Mouse (Mus musculus) adrenal gland, postnatal 4 days (tissue): ENCODE measurements at regions not wholly inside any gene's neighbourhood (a gene's known extent, or its start where the extent isn't known, plus 50 kb on each side); places are given as distances from the start of the nearest gene placed in this dataset.

Source experiments
- DNase-seq, 2 experiments: peaks; one replicate each; pipeline ENCODE4 v3.0.0; 2021 to 2022; ENCODE audit warnings: low spot score in 2 of 2, mixed read lengths in 2 of 2

GRCm38 (mm10) chr1:73737083-73737482 lies 387.2 kb downstream of the Tns1 start:
- DNase-seq: no peak

DNA sequence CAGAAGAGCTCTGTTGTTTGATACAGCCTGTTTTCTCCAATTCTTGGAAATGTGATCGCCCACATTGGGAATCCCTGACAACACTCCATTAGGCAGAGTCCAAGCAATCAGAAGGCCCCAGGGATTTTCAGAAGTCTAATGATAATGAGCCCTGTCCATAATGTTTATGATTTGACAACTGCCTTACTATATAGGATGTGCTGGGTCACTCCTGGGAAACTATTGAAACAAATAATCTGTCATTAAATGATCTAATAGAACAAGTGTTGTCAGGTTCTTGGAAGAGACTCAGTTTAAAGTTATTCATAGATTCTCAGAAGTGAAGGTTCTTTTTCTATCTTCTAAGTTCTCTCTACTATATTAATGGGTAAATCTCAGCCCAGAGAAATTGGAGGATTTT lies 395.9 kb downstream of the Tns1 start:
- no peak for DNase-seq

GRCm38 (mm10) chr1:73727781-73728180 lies 396.5 kb downstream of the Tns1 start:
- DNase-seq: no peak

DNA sequence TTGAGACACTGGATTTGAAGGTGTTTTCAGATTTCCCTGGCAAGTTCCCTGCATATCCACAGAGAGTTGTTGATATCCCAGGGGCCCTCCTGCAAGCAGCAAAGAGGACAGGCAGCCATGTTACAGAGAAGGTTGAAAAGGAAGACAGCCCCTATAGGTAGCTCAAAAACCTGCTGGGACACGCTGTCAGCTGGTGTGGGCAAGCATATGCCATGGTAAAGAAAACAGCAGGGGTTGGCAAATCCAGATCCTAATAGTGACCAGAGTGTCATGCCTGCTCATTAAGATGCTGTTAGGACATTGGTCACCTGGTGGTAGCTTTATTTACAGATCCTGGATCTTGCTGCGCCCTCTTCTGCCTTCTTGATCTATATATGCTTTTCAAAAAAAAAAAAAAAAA lies 397.6 kb downstream of the Tns1 start:
- no peak for DNase-seq

DNA sequence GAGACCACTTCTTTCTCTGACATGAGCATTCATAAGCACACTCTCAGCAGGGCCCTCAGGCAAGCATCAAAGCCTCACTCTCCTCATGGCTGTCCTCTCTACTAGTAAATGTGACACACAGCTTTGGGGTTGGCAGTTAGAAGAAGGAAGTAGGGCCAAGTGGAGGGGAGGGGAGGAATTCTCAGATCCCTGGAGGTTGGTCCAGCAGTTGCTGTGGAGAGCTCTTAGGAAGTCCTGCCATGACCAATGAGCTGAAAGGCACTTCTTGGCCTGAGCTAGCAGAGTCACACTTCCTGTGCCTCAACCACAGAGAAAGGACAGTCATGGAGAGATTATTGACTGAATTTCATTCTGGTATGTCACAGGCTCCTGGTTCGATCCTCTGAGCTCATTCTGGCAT lies 398.8 kb downstream of the Tns1 start:
- no peak for DNase-seq

GRCm38 (mm10) chr1:73724551-73724950 lies 399.7 kb downstream of the Tns1 start:
- no peak for DNase-seq

- DNase-seq: no peak
Observed at GRCm38 (mm10) chr1:73721486-73722225, 402.6 kb downstream of the Tns1 start.

GRCm38 (mm10) chr1:73718421-73718820 lies 405.8 kb downstream of the Tns1 start:
- DNase-seq: no peak

- DNase-seq: no peak
Observed at GRCm38 (mm10) chr1:73717401-73717800, 406.8 kb downstream of the Tns1 start.

- no peak for DNase-seq
Observed at GRCm38 (mm10) chr1:73716901-73717300, 407.3 kb downstream of the Tns1 start.

DNA sequence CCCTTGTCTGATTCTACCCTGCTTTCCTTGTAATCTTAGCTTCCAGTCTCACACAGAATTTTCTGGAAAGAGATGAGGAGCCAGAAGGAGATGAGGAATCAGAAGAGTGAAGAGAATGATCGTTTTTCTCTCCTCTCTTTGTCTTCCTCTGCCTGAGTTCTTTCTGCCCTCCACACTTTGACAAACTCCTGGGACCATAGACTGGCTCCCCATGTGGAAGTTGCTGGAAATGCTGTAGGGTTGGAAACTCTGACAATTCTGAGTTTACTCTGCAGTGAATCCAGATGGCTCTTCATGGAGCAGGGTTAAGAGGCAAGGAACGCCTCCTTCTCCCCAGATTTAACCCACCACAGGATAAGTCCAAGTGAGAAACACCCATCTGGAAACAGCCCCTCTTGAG lies 408.7 kb downstream of the Tns1 start:
- DNase-seq: no peak

GRCm38 (mm10) chr1:73702428-73702842 lies 421.8 kb downstream of the Tns1 start:
- DNase-seq: no peak

GRCm38 (mm10) chr1:73693537-73693936 lies 430.7 kb downstream of the Tns1 start:
- DNase-seq: no peak

GRCm38 (mm10) chr1:73685734-73686133 lies 438.5 kb downstream of the Tns1 start:
- DNase-seq: no peak

DNA sequence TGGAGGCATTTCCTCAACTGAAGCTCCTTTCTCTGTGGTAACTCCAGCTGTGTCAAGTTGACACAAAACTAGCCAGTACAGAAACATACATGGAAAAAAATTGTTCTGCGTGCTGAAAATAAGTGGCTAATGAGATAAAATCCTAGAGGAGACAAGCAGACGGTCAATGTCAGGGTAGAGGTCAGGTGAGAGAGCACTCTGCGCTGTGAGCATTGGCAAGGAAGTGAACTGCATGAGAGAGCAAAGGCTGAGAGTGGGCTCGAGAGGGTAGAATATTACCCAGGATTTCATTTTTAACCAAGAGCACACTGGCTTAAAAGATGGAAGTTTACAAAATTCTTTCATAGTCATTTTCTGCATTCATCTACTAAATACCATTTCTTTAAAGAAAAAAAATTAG lies 439.2 kb downstream of the Tns1 start:
- no peak for DNase-seq

- no peak for DNase-seq
Observed at GRCm38 (mm10) chr1:73684166-73684565, 440.1 kb downstream of the Tns1 start.

GRCm38 (mm10) chr1:73683132-73683888 lies 440.9 kb downstream of the Tns1 start:
- DNase-seq: no peak

GRCm38 (mm10) chr1:73681697-73682096 lies 442.6 kb downstream of the Tns1 start:
- no peak for DNase-seq

- no peak for DNase-seq
Observed at GRCm38 (mm10) chr1:73680829-73681228, 443.4 kb downstream of the Tns1 start.

GRCm38 (mm10) chr1:73673851-73674235 lies 450.4 kb downstream of the Tns1 start:
- DNase-seq: no peak

- no peak for DNase-seq
Observed at GRCm38 (mm10) chr1:73673191-73673850, 450.9 kb downstream of the Tns1 start.

DNA sequence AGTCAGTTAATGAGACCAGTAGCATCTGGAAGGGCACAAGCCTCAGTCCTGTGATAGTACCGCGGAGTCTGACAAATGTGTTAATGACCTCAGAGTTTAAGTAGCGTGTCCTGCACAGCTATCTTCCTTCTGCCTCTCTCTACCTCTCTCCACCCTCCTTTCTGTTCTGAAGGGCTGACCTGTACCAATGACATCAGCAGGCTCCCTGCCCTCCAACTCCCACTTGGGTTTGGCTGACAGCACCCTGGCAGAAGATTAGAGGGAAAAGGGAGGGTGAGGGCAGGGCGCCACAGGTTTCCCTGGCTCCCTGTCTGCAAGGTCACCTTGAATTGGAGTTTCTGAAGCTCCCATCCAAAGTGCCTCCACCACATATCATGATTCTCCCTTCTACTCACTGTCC lies 452.0 kb downstream of the Tns1 start:
- no peak for DNase-seq
